Mouse (Mus musculus): ENCODE results near the gene Zfp462. TPM values are rescaled to one million over a fixed set of nuclear protein-coding genes. Genes with fewer than 3 reads are reported as not detected.
A peak's percentile ranks its signal among the peaks of the same experiment; 100 is the strongest.

Gene Zfp462
- total RNA-seq, 2 experiments from 2014 or later = 46.1 to 66.2 TPM

- TF ChIP-seq CTCF (IDR thresholded peaks at IDR 0.05) = no peak
- intact Hi-C loops (cut with DNase I) = no loop called here
- no peak overlapping the region for H3K27ac ChIP-seq
- H3K4me3 ChIP-seq = no peak overlapping the region
- DNase-seq (ENCODE audit: extremely low spot score in 1 of 2, low spot score in 2 of 2) = no peak
Observed at GRCm38 (mm10) chr4:55058901-55059300, 114.1 kb downstream of the Zfp462 start.

GRCm38 (mm10) chr4:55066341-55067170 lies 121.7 kb downstream of the Zfp462 start:
- TF ChIP-seq CTCF (IDR thresholded peaks at IDR 0.05) = no peak
- no peak overlapping the region for H3K27ac ChIP-seq
- intact Hi-C loops (cut with DNase I) = no loop called here
- no peak for DNase-seq (ENCODE audit: extremely low spot score in 1 of 2, low spot score in 2 of 2)
- H3K4me3 ChIP-seq = no peak overlapping the region

GRCm38 (mm10) chr4:55071535-55071934 lies 126.7 kb downstream of the Zfp462 start:
- Histone ChIP-seq H3K27ac (no peak overlapping the region), H3K4me3 (no peak overlapping the region)
- DNase-seq (ENCODE audit: extremely low spot score in 1 of 2, low spot score in 2 of 2) = no peak
- intact Hi-C loops (cut with DNase I) = no loop called here
- no peak for TF ChIP-seq CTCF (IDR thresholded peaks at IDR 0.05)

- no peak; the same call in 1 of the 2 replicates for TF ChIP-seq CTCF (IDR thresholded peaks at IDR 0.05)
- peak; percentile 59 to 60 for DNase-seq (ENCODE audit: extremely low spot score in 1 of 2, low spot score in 2 of 2)
- H3K4me3 ChIP-seq = no peak overlapping the region
- H3K27ac ChIP-seq = peak overlapping the region; percentile 29; the same call in 1 of the 2 replicates
- intact Hi-C loops (cut with DNase I) = no loop called here
Observed at GRCm38 (mm10) chr4:55077133-55077889, 132.5 kb downstream of the Zfp462 start.

- no peak for TF ChIP-seq CTCF (IDR thresholded peaks at IDR 0.05)
- no peak overlapping the region for H3K27ac ChIP-seq
- no peak for DNase-seq (ENCODE audit: extremely low spot score in 1 of 2, low spot score in 2 of 2)
- H3K4me3 ChIP-seq = no peak overlapping the region
- intact Hi-C loops (cut with DNase I) = no loop called here
Observed at GRCm38 (mm10) chr4:55077902-55078716, 133.3 kb downstream of the Zfp462 start.

GRCm38 (mm10) chr4:55079056-55079455 lies 134.2 kb downstream of the Zfp462 start:
- DNase-seq (ENCODE audit: extremely low spot score in 1 of 2, low spot score in 2 of 2) = no peak
- intact Hi-C loops (cut with DNase I) = no loop called here
- Histone ChIP-seq H3K4me3 (no peak overlapping the region), H3K27ac (no peak overlapping the region)
- TF ChIP-seq CTCF (IDR thresholded peaks at IDR 0.05) = no peak

GRCm38 (mm10) chr4:55084080-55084688 lies 139.3 kb downstream of the Zfp462 start:
- intact Hi-C loops (cut with DNase I) = no loop called here
- no peak for TF ChIP-seq CTCF (IDR thresholded peaks at IDR 0.05)
- DNase-seq (ENCODE audit: extremely low spot score in 1 of 2, low spot score in 2 of 2) = no peak
- no peak overlapping the region for H3K4me3 ChIP-seq
- H3K27ac ChIP-seq = no peak overlapping the region

- no peak for TF ChIP-seq CTCF (IDR thresholded peaks at IDR 0.05)
- Histone ChIP-seq H3K27ac (no peak overlapping the region), H3K4me3 (no peak overlapping the region)
- no peak for DNase-seq (ENCODE audit: extremely low spot score in 1 of 2, low spot score in 2 of 2)
- intact Hi-C loops (cut with DNase I) = no loop called here
Observed at GRCm38 (mm10) chr4:55088153-55088552, 143.3 kb downstream of the Zfp462 start.

- no peak for TF ChIP-seq CTCF (IDR thresholded peaks at IDR 0.05)
- no peak overlapping the region for H3K27ac ChIP-seq
- intact Hi-C loops (cut with DNase I) = no loop called here
- H3K4me3 ChIP-seq = no peak overlapping the region
- DNase-seq (ENCODE audit: extremely low spot score in 1 of 2, low spot score in 2 of 2) = no peak
Observed at GRCm38 (mm10) chr4:55088922-55089321, 144.1 kb downstream of the Zfp462 start.

GRCm38 (mm10) chr4:55097157-55097556 lies 152.3 kb downstream of the Zfp462 start:
- no peak for DNase-seq (ENCODE audit: extremely low spot score in 1 of 2, low spot score in 2 of 2)
- TF ChIP-seq CTCF (IDR thresholded peaks at IDR 0.05) = no peak
- intact Hi-C loops (cut with DNase I) = loop anchor here (10.0 kb wide), 1 partner anchor 128 kb away; no protein-coding TSS in a partner anchor
- H3K4me3 ChIP-seq = no peak overlapping the region
- no peak overlapping the region for H3K27ac ChIP-seq

GRCm38 (mm10) chr4:55098366-55098765 lies 153.5 kb downstream of the Zfp462 start:
- no peak for DNase-seq (ENCODE audit: extremely low spot score in 1 of 2, low spot score in 2 of 2)
- no peak for TF ChIP-seq CTCF (IDR thresholded peaks at IDR 0.05)
- no peak overlapping the region for H3K27ac ChIP-seq
- intact Hi-C loops (cut with DNase I) = loop anchor here (10.0 kb wide), 1 partner anchor 126 kb away; no protein-coding TSS in a partner anchor
- H3K4me3 ChIP-seq = no peak overlapping the region
